Mouse (Mus musculus): ENCODE measurements around the gene Fam149a. TPM values are rescaled to one million over a fixed set of nuclear protein-coding genes. Genes with fewer than 3 reads are reported as not detected.

Fam149a gene
- polyA plus RNA-seq, 1 experiment, result not detected

DNA sequence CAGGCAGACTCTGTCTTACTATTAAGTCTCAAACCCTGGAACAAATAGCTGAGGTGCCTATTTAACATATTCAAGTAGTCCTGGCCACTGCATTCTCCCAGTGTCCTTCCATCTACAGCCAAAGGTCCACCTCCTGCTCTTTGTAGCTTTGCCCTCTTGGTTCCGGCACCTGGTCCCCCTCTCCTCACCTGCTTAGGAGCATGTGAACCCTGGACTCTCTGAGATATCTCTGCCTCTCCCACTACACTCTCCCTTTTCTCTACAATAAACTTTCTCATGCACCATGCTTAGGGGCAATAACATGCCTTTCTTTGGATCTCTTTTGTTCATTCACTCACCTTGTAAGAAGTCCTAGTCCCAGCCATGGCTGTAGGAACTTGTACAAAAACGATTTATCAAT lies 60.7 kb downstream of the Fam149a start:
- Histone ChIP-seq H3K4me1 (ENCODE audit: control insufficient read depth, insufficient read depth, low read length) (no peaks in the 10 kb centered on the region), H3K4me3 (ENCODE audit: insufficient read depth, low read depth, low read length) (no peak overlapping the region), H3K27ac (ENCODE audit: insufficient read depth, low read depth, low read length) (no peak overlapping the region)
- no peak for TF ChIP-seq POLR2A (IDR thresholded peaks at IDR 0.05; ENCODE audit: insufficient read depth, low read depth, low read length)
- TF ChIP-seq CTCF (IDR thresholded peaks at IDR 0.05; ENCODE audit: insufficient read depth, low read depth, low read length), result no peak
- 88% methylated on average over 2 of the region's 2 CpGs for WGBS

DNA sequence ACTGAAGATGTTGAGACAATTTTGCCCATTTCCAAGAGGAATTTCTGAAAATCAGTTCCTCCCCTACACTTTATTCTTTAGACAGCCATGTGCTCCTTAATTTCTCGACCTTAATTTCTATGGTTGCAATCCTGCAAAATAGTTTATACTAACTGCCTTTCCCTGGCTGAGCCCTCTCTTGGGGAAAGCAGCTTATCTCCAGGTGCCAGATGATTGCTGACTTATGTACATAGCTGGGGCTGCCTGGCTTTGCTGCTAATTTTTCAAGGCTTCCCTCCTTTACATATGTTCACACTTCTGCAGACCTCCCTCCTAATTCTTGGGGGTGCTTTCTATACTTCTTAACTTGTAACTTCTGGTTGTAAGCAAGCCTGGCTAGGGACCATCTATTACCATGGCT lies 61.2 kb downstream of the Fam149a start:
- H3K4me3 ChIP-seq (ENCODE audit: insufficient read depth, low read depth, low read length), result no peak overlapping the region
- no peak overlapping the region for H3K27ac ChIP-seq (ENCODE audit: insufficient read depth, low read depth, low read length)
- TF ChIP-seq POLR2A (IDR thresholded peaks at IDR 0.05; ENCODE audit: insufficient read depth, low read depth, low read length) (no peak), CTCF (IDR thresholded peaks at IDR 0.05; ENCODE audit: insufficient read depth, low read depth, low read length) (no peak)
- 82% methylated on average over 1 of the region's 1 CpGs for WGBS
- H3K4me1 ChIP-seq (ENCODE audit: control insufficient read depth, insufficient read depth, low read length), result no peaks in the 10 kb centered on the region

DNA sequence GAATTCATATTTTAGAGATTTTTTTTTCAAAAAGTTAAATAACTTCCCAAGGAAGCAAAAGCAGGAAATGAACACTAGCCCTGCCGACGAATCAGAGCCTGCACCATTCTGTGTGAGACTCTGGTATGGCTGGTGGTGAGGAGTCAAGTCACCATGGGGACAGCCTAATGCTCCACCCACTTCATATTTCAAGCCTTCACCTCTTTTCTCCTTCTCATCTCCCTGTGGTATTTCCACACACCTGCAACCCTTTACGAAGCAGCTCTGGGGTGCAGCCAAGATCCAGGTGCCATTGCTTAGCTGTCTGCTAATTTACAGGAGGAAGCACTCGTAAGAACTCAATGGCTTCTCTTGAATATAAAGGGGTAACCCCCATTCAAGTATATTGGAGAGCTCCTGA lies 71.1 kb downstream of the Fam149a start:
- H3K4me3 ChIP-seq (ENCODE audit: insufficient read depth, low read depth, low read length), result no peak overlapping the region
- H3K27ac ChIP-seq (ENCODE audit: insufficient read depth, low read depth, low read length), result no peak overlapping the region
- WGBS, result 75% methylated on average over 4 of the region's 4 CpGs
- TF ChIP-seq POLR2A (IDR thresholded peaks at IDR 0.05; ENCODE audit: insufficient read depth, low read depth, low read length), result no peak
- no peak for TF ChIP-seq CTCF (IDR thresholded peaks at IDR 0.05; ENCODE audit: insufficient read depth, low read depth, low read length)
- H3K4me1 ChIP-seq (ENCODE audit: control insufficient read depth, insufficient read depth, low read length), result peaks cover 5% of the 10 kb centered on the region; the same call in 1 of the 2 replicates

DNA sequence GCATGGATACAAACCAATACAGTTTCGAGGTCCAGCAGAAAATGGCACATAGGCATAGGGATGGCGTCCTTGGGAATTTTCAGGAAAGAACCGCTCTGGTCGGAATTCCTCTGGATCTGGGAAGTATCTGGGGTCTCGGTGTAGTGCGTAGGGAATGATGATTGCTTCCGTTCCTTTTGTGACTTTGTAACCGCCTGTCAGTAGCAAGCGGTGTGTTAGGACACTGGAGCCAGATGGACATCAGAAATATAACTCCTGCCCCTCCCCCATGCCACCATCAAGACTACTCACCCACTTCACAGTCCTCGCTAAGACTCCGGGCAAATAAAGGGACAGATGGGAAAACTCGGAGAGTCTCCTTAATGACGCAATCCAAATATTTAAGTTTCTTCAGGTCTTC lies 73.7 kb downstream of the Fam149a start, which contains the start of gene Gm45753:
Gm45753 (minus strand) TSS at position 101 of the 400 bp plus-strand sequence.
- H3K4me3 ChIP-seq (ENCODE audit: insufficient read depth, low read depth, low read length), result no peak within 1 kb of the TSS
- no peak within 1 kb of the TSS for H3K27ac ChIP-seq (ENCODE audit: insufficient read depth, low read depth, low read length)
- TF ChIP-seq CTCF (IDR thresholded peaks at IDR 0.05; ENCODE audit: insufficient read depth, low read depth, low read length), result no peak
- no peak for TF ChIP-seq POLR2A (IDR thresholded peaks at IDR 0.05; ENCODE audit: insufficient read depth, low read depth, low read length)
- H3K4me1 ChIP-seq (ENCODE audit: control insufficient read depth, insufficient read depth, low read length), result peaks cover 5% of the 10 kb centered on the region; the same call in 1 of the 2 replicates
- 95% methylated on average over 13 of the region's 13 CpGs for WGBS

DNA sequence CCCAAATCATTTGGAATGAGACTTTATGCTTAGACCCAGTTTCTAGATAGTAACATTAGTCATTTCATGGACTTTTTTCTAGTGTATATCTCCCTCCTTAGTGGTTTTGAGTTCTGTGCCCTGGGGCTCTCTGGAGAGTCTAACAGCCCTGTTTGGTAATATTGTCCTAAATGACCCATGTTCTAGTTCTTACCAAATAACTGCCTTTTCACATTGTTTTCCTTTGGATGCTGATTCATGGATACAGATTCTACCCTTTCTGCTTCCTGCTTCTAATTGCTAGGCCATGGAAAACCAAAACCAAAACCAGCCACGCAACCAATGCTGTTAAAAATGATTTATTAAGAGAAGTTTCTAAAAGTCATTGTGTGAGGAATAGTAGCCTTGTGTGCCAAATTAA lies 76.6 kb downstream of the Fam149a start:
- Histone ChIP-seq H3K27ac (ENCODE audit: insufficient read depth, low read depth, low read length) (no peak overlapping the region), H3K4me3 (ENCODE audit: insufficient read depth, low read depth, low read length) (no peak overlapping the region), H3K4me1 (ENCODE audit: control insufficient read depth, insufficient read depth, low read length) (0 out of 2 replicates have a peak, but pooled peaks cover under 1% of the 10 kb centered on the region)
- 65% methylated on average over 1 of the region's 1 CpGs for WGBS
- no peak for TF ChIP-seq POLR2A (IDR thresholded peaks at IDR 0.05; ENCODE audit: insufficient read depth, low read depth, low read length)
- TF ChIP-seq CTCF (IDR thresholded peaks at IDR 0.05; ENCODE audit: insufficient read depth, low read depth, low read length), result no peak

DNA sequence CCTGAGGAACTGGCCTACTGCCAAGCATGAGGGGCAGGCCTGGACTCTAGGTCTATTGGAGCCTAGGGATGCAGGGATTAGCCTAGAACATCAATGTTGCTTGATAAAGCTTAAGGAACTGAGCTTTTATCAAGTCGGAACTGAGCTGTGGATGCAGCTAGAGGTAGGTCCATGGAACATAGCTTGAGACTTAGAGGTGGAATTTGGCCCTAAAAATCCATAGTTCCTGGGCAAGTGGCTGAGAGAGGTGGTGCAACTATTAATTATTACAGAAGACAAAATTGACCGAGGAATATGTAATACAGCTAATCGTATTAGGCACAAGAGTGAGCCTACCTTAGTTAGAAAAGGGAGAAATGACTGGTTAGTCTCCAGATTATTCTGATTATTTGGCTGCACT lies 77.7 kb downstream of the Fam149a start:
- 93% methylated on average over 3 of the region's 3 CpGs for whole genome bisulfite sequencing
- Histone ChIP-seq H3K27ac (ENCODE audit: insufficient read depth, low read depth, low read length) (no peak overlapping the region), H3K4me1 (ENCODE audit: control insufficient read depth, insufficient read depth, low read length) (no peaks in the 10 kb centered on the region), H3K4me3 (ENCODE audit: insufficient read depth, low read depth, low read length) (no peak overlapping the region)
- TF ChIP-seq CTCF (IDR thresholded peaks at IDR 0.05; ENCODE audit: insufficient read depth, low read depth, low read length) (no peak), POLR2A (IDR thresholded peaks at IDR 0.05; ENCODE audit: insufficient read depth, low read depth, low read length) (no peak)

DNA sequence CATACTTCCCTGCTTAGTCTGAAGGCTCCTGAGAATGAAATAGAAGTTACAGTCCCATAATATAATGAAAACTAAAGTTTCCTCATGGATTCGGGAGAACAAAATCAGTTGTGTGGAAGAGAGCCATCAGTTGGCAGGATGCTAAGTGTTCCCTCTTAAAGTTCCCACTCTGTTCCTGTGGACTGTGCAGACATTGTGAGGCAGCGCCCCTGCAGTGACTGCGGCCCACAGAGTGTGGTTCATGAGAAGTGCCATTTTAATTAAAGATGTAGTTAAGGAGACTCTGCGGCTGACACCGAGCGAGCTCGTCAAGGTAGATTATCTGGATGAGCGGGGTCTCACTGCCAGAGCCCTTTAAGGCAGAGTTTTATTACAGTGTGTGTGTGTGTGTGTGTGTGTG lies 79.7 kb downstream of the Fam149a start:
- TF ChIP-seq CTCF (IDR thresholded peaks at IDR 0.05; ENCODE audit: insufficient read depth, low read depth, low read length) (no peak), POLR2A (IDR thresholded peaks at IDR 0.05; ENCODE audit: insufficient read depth, low read depth, low read length) (no peak)
- H3K27ac ChIP-seq (ENCODE audit: insufficient read depth, low read depth, low read length), result no peak overlapping the region
- WGBS, result 51% methylated on average over 8 of the region's 8 CpGs
- H3K4me1 ChIP-seq (ENCODE audit: control insufficient read depth, insufficient read depth, low read length), result no peaks in the 10 kb centered on the region
- no peak overlapping the region for H3K4me3 ChIP-seq (ENCODE audit: insufficient read depth, low read depth, low read length)

DNA sequence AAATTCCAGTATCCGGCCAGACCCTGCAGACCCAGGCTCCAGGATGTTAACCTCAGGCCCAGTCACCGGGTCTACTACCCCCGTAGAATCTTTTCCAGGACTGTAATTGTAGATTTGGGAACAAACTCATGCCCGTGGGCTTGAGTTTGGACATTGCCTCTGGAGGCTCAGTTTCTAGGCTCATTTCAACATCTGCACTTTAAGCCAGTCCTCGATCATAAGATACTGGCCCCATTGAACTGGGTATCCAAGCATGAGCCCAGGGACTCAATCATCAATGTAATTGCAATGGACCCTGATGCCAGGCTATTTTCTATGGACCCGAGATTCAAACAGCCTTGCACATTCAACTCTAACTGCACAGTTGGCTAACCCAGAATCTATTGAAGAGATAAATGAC lies 86.8 kb downstream of the Fam149a start:
- Histone ChIP-seq H3K27ac (ENCODE audit: insufficient read depth, low read depth, low read length) (no peak overlapping the region), H3K4me1 (ENCODE audit: control insufficient read depth, insufficient read depth, low read length) (no peaks in the 10 kb centered on the region), H3K4me3 (ENCODE audit: insufficient read depth, low read depth, low read length) (no peak overlapping the region)
- TF ChIP-seq CTCF (IDR thresholded peaks at IDR 0.05; ENCODE audit: insufficient read depth, low read depth, low read length) (no peak), POLR2A (IDR thresholded peaks at IDR 0.05; ENCODE audit: insufficient read depth, low read depth, low read length) (no peak)
- WGBS, result 93% methylated on average over 6 of the region's 6 CpGs

DNA sequence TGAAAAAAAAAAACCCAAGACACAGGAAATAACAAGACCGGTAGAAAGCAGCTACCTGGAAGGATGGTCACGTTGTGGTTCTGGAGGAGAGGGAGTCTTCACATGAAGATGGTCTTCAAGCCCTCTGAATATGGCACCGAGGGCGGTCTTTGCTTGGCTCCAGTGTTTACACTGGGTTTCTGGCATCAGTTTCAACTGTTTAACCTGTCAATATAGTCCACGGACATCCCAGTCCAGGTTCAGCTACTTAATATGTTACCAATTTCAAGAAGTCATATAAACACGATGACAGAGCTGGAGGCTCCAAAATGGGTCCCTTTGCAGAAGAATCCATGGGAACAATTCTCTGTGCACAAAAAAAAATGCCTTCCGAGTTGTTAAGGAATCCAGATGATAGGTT lies 87.4 kb downstream of the Fam149a start, which contains the start of gene Klkb1:
Klkb1 (minus strand) TSS at position 173 of the 400 bp plus-strand sequence.
- no peak for TF ChIP-seq CTCF (IDR thresholded peaks at IDR 0.05; ENCODE audit: insufficient read depth, low read depth, low read length)
- TF ChIP-seq POLR2A (IDR thresholded peaks at IDR 0.05; ENCODE audit: insufficient read depth, low read depth, low read length), result no peak
- H3K4me3 ChIP-seq (ENCODE audit: insufficient read depth, low read depth, low read length), result no peak within 1 kb of the TSS
- 92% methylated on average over 7 of the region's 7 CpGs for WGBS
- H3K4me1 ChIP-seq (ENCODE audit: control insufficient read depth, insufficient read depth, low read length), result no peaks in the 10 kb centered on the region
- no peak within 1 kb of the TSS for H3K27ac ChIP-seq (ENCODE audit: insufficient read depth, low read depth, low read length)

DNA sequence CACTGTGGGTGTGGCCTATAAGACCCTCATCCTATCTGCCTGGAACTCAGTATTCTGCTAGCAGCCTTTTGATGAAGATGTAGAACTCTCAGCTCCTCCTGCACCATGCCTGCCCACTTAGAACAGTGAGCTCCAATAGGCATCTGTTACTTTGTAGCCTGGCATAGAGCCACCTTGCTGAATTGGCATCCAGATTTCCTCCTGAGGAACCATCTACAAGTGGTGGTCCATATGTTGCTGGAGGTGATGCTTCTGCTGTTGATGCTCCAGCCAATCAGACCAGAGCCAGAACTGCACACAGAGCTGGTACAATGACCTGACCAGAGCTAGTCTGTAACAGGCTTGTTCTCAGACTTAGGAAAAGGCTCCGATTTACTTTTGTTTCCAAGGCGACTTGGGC lies 90.3 kb downstream of the Fam149a start:
- H3K4me1 ChIP-seq (ENCODE audit: control insufficient read depth, insufficient read depth, low read length), result no peaks in the 10 kb centered on the region
- no peak overlapping the region for H3K27ac ChIP-seq (ENCODE audit: insufficient read depth, low read depth, low read length)
- TF ChIP-seq POLR2A (IDR thresholded peaks at IDR 0.05; ENCODE audit: insufficient read depth, low read depth, low read length) (no peak), CTCF (IDR thresholded peaks at IDR 0.05; ENCODE audit: insufficient read depth, low read depth, low read length) (no peak)
- no peak overlapping the region for H3K4me3 ChIP-seq (ENCODE audit: insufficient read depth, low read depth, low read length)
- 76% methylated on average over 2 of the region's 2 CpGs for WGBS

Other genes with a start within 250 kb of the Fam149a start
- not detected in 2 replicates for gene F11, start 120.3 kb downstream of the Fam149a start, polyA plus RNA-seq (2012; ENCODE audit: insufficient read depth, insufficient read length, low replicate concordance, missing spikeins)
- gene Klkb1, start 87.4 kb downstream of the Fam149a start, polyA plus RNA-seq (2012; ENCODE audit: insufficient read depth, insufficient read length, low replicate concordance, missing spikeins), result not detected in 2 replicates
- not detected in 2 replicates for gene Gm45753, start 73.8 kb downstream of the Fam149a start, polyA plus RNA-seq (2012; ENCODE audit: insufficient read depth, insufficient read length, low replicate concordance, missing spikeins)
- not detected in 2 replicates for gene Cyp4v3, start 49.1 kb downstream of the Fam149a start, polyA plus RNA-seq (2012; ENCODE audit: insufficient read depth, insufficient read length, low replicate concordance, missing spikeins)
- not detected in 2 replicates for gene Tlr3, start 28.8 kb upstream of the Fam149a start, polyA plus RNA-seq (2012; ENCODE audit: insufficient read depth, insufficient read length, low replicate concordance, missing spikeins)
- gene Sorbs2, start 125.5 kb upstream of the Fam149a start, polyA plus RNA-seq (2012; ENCODE audit: insufficient read depth, insufficient read length, low replicate concordance, missing spikeins), result not detected in 2 replicates

Measured in olfactory bulb, adult 2 months (tissue).